Mouse (Mus musculus) spleen, postnatal 10 days (tissue): ENCODE measurements at regions not wholly inside any gene's neighbourhood (a gene's known extent, or its start where the extent isn't known, plus 50 kb on each side); places are given as distances from the start of the nearest gene placed in this dataset.

Experiments
- DNase-seq, 2 experiments: peaks; one replicate each; pipeline ENCODE4 v3.0.0; 2021 to 2022; ENCODE audit warnings: low spot score in 2 of 2

GRCm38 (mm10) chr1:152313480-152313879 is 73.0 kb downstream of the Tsen15 start:
- DNase-seq: peak in 1 of 2 experiments; percentile 49

GRCm38 (mm10) chr1:152305461-152305860 is 81.0 kb downstream of the Tsen15 start:
- DNase-seq: no peak

GRCm38 (mm10) chr1:152304487-152305130 is 81.9 kb downstream of the Tsen15 start:
- DNase-seq: no peak

GRCm38 (mm10) chr1:152301355-152301754 is 85.1 kb downstream of the Tsen15 start:
- no peak for DNase-seq

GRCm38 (mm10) chr1:152292196-152292736 is 94.2 kb downstream of the Tsen15 start:
- no peak for DNase-seq

- DNase-seq: peak; percentile 54 to 82
Measured at GRCm38 (mm10) chr1:152290768-152291167, 95.7 kb downstream of the Tsen15 start.

GRCm38 (mm10) chr1:152287566-152288490 is 98.7 kb downstream of the Tsen15 start:
- DNase-seq: peak in 1 of 2 experiments; percentile 19

- no peak for DNase-seq
Measured at GRCm38 (mm10) chr1:152286677-152287076, 99.8 kb downstream of the Tsen15 start.

- DNase-seq: no peak
Measured at GRCm38 (mm10) chr1:152282106-152282505, 104.4 kb downstream of the Tsen15 start.

- no peak for DNase-seq
Measured at GRCm38 (mm10) chr1:152281201-152281600, 105.3 kb downstream of the Tsen15 start.

GRCm38 (mm10) chr1:152280014-152280413 is 106.5 kb downstream of the Tsen15 start:
- DNase-seq: peak in 1 of 2 experiments; percentile 47

GRCm38 (mm10) chr1:152275011-152275410 is 111.5 kb downstream of the Tsen15 start:
- DNase-seq: no peak

- no peak for DNase-seq
Measured at GRCm38 (mm10) chr1:152273430-152273829, 113.1 kb downstream of the Tsen15 start.

GRCm38 (mm10) chr1:152269936-152270702 is 116.4 kb downstream of the Tsen15 start:
- DNase-seq: no peak

- no peak for DNase-seq
Measured at GRCm38 (mm10) chr1:152266390-152266789, 120.1 kb downstream of the Tsen15 start.

- DNase-seq: no peak
Measured at GRCm38 (mm10) chr1:152264981-152265380, 121.5 kb downstream of the Tsen15 start.

- DNase-seq: peak in 1 of 2 experiments; percentile 34
Measured at GRCm38 (mm10) chr1:152261472-152261871, 125.0 kb downstream of the Tsen15 start.

- DNase-seq: no peak
Measured at GRCm38 (mm10) chr1:152260950-152261349, 125.5 kb downstream of the Tsen15 start.

- DNase-seq: no peak
Measured at GRCm38 (mm10) chr1:152258258-152258657, 128.2 kb downstream of the Tsen15 start.

- no peak for DNase-seq
Measured at GRCm38 (mm10) chr1:152253906-152254305, 132.6 kb downstream of the Tsen15 start.

GRCm38 (mm10) chr1:152253486-152253885 is 133.0 kb downstream of the Tsen15 start:
- DNase-seq: no peak
